Comparison of ENCODE assay signal across 9 mouse cellular contexts in genomic region chr11:19143267-19144000, GRCm38 (mm10).
DNase-seq lines count a peak whose midpoint lies in the region; ATAC-seq lines count a peak whose summit lies in the region.
"Had no signal": no experiment of that assay in that cellular context is flagged by ENCODE, and none has a peak within 500 bp of the region (broad histone marks: within the 10 kb centered on the region; RNA-seq: fewer than 3 reads in every experiment).

No protein-coding gene starts in this region.

- H3K4me1 ChIP-seq in embryonic facial prominence, embryonic 15.5 days, result peaks cover 16% of the 10 kb centered on the region
- peaks cover 9% of the 10 kb centered on the region; the same call in 1 of the 2 replicates for H3K4me1 ChIP-seq in heart, embryonic 12.5 days (replicated peaks)
- peaks cover 8% of the 10 kb centered on the region for H3K4me1 ChIP-seq in lung, embryonic 16.5 days (replicated peaks; ENCODE audit: control insufficient read depth, insufficient read depth, low read length)

- ATAC-seq in embryonic facial prominence, embryonic 15.5 days (ENCODE audit: insufficient number of reproducible peaks, low FRiP score, low TSS enrichment, low read depth), result no peak
- no peak for ATAC-seq in heart, embryonic 12.5 days (ENCODE audit: insufficient number of reproducible peaks, low FRiP score)
- ATAC-seq in lung, embryonic 16.5 days (ENCODE audit: low read depth), result 0 out of 2 replicates have a peak, but pooled peaks have one; percentile 24
- ATAC-seq in granulocyte monocyte progenitor cell, adult 5-6 weeks (replicated peaks; ENCODE audit: poor library complexity, severe bottlenecking), result no peak
- ATAC-seq in megakaryocyte, adult 5-6 weeks (ENCODE audit: poor library complexity, severe bottlenecking), result no peak

- 45% methylated on average over 17 of the region's 17 CpGs for whole genome bisulfite sequencing in embryonic facial prominence, embryonic 15.5 days
- 53% methylated on average over 17 of the region's 17 CpGs for WGBS in heart, embryonic 12.5 days
- WGBS in lung, embryonic 16.5 days, result 53% methylated on average over 17 of the region's 17 CpGs

- no peaks in the 10 kb centered on the region for H3K36me3 ChIP-seq in embryonic facial prominence, embryonic 15.5 days
- H3K36me3 ChIP-seq in heart, embryonic 12.5 days, result no peaks in the 10 kb centered on the region
- H3K36me3 ChIP-seq in lung, embryonic 16.5 days (ENCODE audit: control insufficient read depth, insufficient read depth, low read length), result no peaks in the 10 kb centered on the region

- intact Hi-C loops in left cerebral cortex, postnatal 14 days (cut with DNase I), result no loop called here

- H3K27me3 ChIP-seq in embryonic facial prominence, embryonic 15.5 days, result no peaks in the 10 kb centered on the region
- no peaks in the 10 kb centered on the region for H3K27me3 ChIP-seq in heart, embryonic 12.5 days (replicated peaks)
- H3K27me3 ChIP-seq in lung, embryonic 16.5 days (ENCODE audit: control insufficient read depth, insufficient read depth, low read depth, low read length), result no peaks in the 10 kb centered on the region

- no peak overlapping the region for H3K4me3 ChIP-seq in embryonic facial prominence, embryonic 15.5 days (replicated peaks)
- no peak overlapping the region for H3K4me3 ChIP-seq in heart, embryonic 12.5 days
- no peak overlapping the region for H3K4me3 ChIP-seq in lung, embryonic 16.5 days (ENCODE audit: low read length)

- H3K4me2 ChIP-seq in embryonic facial prominence, embryonic 15.5 days (replicated peaks), result no peak overlapping the region
- peak overlapping the region; percentile 9; the same call in 1 of the 2 replicates for H3K4me2 ChIP-seq in heart, embryonic 12.5 days
- H3K4me2 ChIP-seq in lung, embryonic 16.5 days (ENCODE audit: low read depth, low read length), result no peak overlapping the region

- H3K9me3 ChIP-seq in embryonic facial prominence, embryonic 15.5 days (replicated peaks), result no peaks in the 10 kb centered on the region
- no peaks in the 10 kb centered on the region for H3K9me3 ChIP-seq in heart, embryonic 12.5 days (replicated peaks)
- H3K9me3 ChIP-seq in lung, embryonic 16.5 days (ENCODE audit: control insufficient read depth, low read length), result no peaks in the 10 kb centered on the region

- peak; percentile 6 to 14 for DNase-seq in cerebellum, postnatal 14 days
- no peak for DNase-seq in cerebellum, postnatal 36 days
- DNase-seq in left cerebral cortex, postnatal 14 days (ENCODE audit: low spot score in 2 of 2), result no peak
- DNase-seq: thymus, postnatal 4 days had no signal

- peak overlapping the region; percentile 22; the same call in 1 of the 2 replicates for H3K27ac ChIP-seq in embryonic facial prominence, embryonic 15.5 days (replicated peaks)
- no peak overlapping the region for H3K27ac ChIP-seq in heart, embryonic 12.5 days (ENCODE audit: poor library complexity, severe bottlenecking)
- peak overlapping the region; percentile 30; the same call in 1 of the 2 replicates for H3K27ac ChIP-seq in lung, embryonic 16.5 days (ENCODE audit: low read length)

- no peak overlapping the region for H3K9ac ChIP-seq in embryonic facial prominence, embryonic 15.5 days
- no peak overlapping the region for H3K9ac ChIP-seq in heart, embryonic 12.5 days
- no peak overlapping the region for H3K9ac ChIP-seq in lung, embryonic 16.5 days (ENCODE audit: low read length)

Comparison
In these comparisons a context has a peak if more than half of its experiments do, and no peak if none do; other contexts are left out.
1. DNase-seq: peak in cerebellum, postnatal 14 days (2 of 2); none in cerebellum, postnatal 36 days (0 of 2) and left cerebral cortex, postnatal 14 days (0 of 2).